Mouse (Mus musculus) heart, embryonic 13.5 days (tissue): Measurements from ENCODE around the gene BC107364. TPM values are rescaled to one million over a fixed set of nuclear protein-coding genes. Genes with fewer than 3 reads are reported as not detected.
A peak's percentile ranks its signal among the peaks of the same experiment; 100 is the strongest.
"Not testable (repeated sequence)": the region's sequence is repeated elsewhere in the genome, so short reads cannot be mapped to it uniquely, and the experiment has no call there.

Experiments
- ATAC-seq: fragments of 200-750 bp; cut with Nextera tagmentation; 2 replicates; pipeline ENCODE4 v1.8.0; 2017; ENCODE audit warnings: moderate TSS enrichment; ENCODE audit not compliant: insufficient number of reproducible peaks, low FRiP score, low TSS enrichment; ENCODE audit errors: extremely low read depth
- H3K27ac ChIP-seq: fragments of 300-500 bp; sonication (generic); replicated peaks from 2 replicates; pipeline ENCODE4 v1.5.1; 2015; ENCODE audit warnings: moderate library complexity, mild to moderate bottlenecking, inconsistent platforms
- H3K27me3 ChIP-seq: fragments of 300-500 bp; sonication (generic); replicated peaks from 2 replicates; pipeline ENCODE4 v1.6.1; 2015; ENCODE audit warnings: mild to moderate bottlenecking, inconsistent platforms
- H3K36me3 ChIP-seq: fragments of 300-500 bp; sonication (generic); 2 replicates; pipeline ENCODE4 v1.6.1; 2015; ENCODE audit warnings: mild to moderate bottlenecking, inconsistent platforms
- H3K4me1 ChIP-seq: fragments of 300-500 bp; sonication (generic); 2 replicates; pipeline ENCODE4 v1.6.1; 2015; ENCODE audit warnings: inconsistent platforms
- H3K4me2 ChIP-seq: fragments of 300-500 bp; sonication (generic); 2 replicates; pipeline ENCODE4 v1.6.1; 2015; ENCODE audit warnings: inconsistent platforms, mild to moderate bottlenecking, moderate library complexity
- H3K4me3 ChIP-seq: fragments of 300-500 bp; sonication (generic); 2 replicates; pipeline ENCODE4 v1.5.1; 2015; ENCODE audit warnings: moderate library complexity, mild to moderate bottlenecking, inconsistent platforms
- H3K9ac ChIP-seq: fragments of 300-500 bp; sonication (generic); 2 replicates; pipeline ENCODE4 v1.6.1; 2015; ENCODE audit warnings: inconsistent platforms, mild to moderate bottlenecking, moderate library complexity
- H3K9me3 ChIP-seq: fragments of 300-500 bp; sonication (generic); 2 replicates; pipeline ENCODE4 v1.6.1; 2016; ENCODE audit warnings: inconsistent platforms
- WGBS: fragments of 180-500 bp; shearing (Covaris S2); methylation state at CpG from one replicate; pipeline ENCODE4 v1.1.7; 2015; ENCODE audit warnings: mixed read lengths; 5-methylcytosine and 5-hydroxymethylcytosine counted together
- polyA plus RNA-seq: library from polyadenylated mRNA; unstranded; fragments of >200 nt; fragmentation: Nextera tagmentation; extraction: Ambion mirVana; gene quantifications from 2 replicates; pipeline ENCODE4 v1.2.1, GENCODE M21; 2015

BC107364 gene
- polyA plus RNA-seq = 0.68 and 0.78 TPM in 2 replicates

DNA sequence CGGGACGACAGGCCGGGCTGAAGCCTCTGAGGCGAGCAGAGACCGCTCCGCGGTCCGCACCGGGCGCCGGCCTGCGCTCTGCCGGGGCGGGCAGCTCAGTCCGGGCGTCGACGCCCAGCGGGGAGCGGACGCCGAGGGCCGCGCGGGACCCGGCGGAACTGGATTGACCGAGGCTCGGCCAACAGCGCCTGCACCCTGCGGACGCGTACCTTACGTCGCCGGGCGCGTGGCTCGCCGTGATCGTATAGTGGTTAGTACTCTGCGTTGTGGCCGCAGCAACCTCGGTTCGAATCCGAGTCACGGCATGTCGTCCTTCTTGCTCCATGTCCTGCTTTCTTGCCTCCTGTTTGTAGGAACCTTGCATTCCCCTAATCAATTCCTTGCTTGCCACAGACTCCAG, at the start of gene BC107364:
Gene BC107364, minus strand, starts transcription at position 45 of the 400 bp plus-strand sequence.
- H3K4me3 ChIP-seq, H3K9me3 ChIP-seq, H3K36me3 ChIP-seq, ATAC-seq, H3K27ac ChIP-seq, H3K4me2 ChIP-seq, H3K4me1 ChIP-seq, H3K9ac ChIP-seq: not testable (repeated sequence)
- H3K27me3 ChIP-seq = peaks cover 14% of the 10 kb centered on the region
- no CpG with 5 or more reads among the region's 48 CpGs for WGBS

DNA sequence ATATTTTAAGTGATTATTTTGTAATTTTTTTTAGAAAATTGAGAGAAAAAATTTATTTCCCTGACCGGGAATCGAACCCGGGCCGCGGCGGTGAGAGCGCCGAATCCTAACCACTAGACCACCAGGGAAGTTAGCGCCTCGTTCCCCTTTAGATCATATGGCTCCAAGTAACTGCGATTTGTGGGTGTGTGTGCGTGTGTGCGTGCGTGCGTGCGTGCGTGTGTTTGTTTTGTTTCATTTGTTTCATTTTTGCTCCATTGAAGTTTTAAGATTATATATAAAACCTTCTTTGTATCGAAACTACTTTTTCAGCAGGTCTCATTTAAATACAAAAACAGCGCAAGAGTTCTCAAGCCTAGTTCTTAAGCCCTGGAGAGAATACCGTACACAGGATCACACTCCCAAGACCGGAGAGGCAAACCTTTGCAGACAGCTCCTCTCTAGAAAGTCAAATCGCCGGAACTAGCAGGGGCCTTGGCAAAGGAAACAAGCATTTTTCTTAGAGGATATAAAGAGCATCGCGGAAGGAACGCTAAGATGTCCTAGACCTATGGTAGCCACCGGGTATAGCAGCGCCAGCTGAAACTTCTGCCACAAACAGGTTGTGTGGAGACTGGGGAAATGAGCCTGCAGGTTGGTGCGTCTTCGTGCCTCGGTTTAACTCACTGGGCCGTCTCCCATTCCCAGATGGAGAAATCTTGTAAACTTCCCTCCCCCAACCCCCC, 49.4 kb upstream of the BC107364 start:
- peak overlapping the region; percentile 80 for H3K4me3 ChIP-seq
- no peaks in the 10 kb centered on the region for H3K27me3 ChIP-seq
- peak overlapping the region; percentile 95 for H3K27ac ChIP-seq
- H3K9me3 ChIP-seq = no peaks in the 10 kb centered on the region
- peak; percentile 53; the same call in 1 of the 2 replicates for ATAC-seq
- peak overlapping the region; percentile 98 for H3K4me2 ChIP-seq
- H3K36me3 ChIP-seq = no peaks in the 10 kb centered on the region
- peak overlapping the region; percentile 81 for H3K9ac ChIP-seq
- H3K4me1 ChIP-seq = peaks cover 9% of the 10 kb centered on the region
- under 1% methylated on average over 32 of the region's 32 CpGs for WGBS

DNA sequence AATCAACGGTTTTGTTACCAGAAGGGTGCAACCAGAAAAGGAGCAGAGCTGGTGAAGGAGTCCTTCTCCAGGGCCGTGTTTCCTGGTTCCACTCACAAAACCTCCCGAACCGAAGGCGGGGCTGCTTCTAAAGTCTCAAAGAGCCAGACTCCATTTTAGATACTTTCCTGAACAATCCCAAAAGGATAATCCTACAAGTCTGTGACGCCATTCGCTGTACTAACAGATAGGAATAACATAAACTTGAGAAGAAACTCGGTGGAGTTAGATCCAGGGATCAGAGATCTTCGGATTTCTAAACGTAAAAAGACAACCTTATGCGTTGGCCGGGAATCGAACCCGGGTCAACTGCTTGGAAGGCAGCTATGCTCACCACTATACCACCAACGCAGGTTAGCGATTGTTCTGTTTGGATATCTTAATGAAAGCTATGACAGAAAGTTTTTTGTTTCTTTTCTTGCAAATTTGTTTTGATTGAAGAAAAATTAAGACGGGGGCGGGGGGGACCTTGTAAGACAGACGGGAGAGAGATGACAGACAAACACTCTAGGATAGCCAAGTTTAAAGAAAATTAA, 48.7 kb upstream of the BC107364 start:
- Histone ChIP-seq H3K9ac (peak overlapping the region; percentile 90), H3K27me3 (no peaks in the 10 kb centered on the region), H3K4me3 (peak overlapping the region; percentile 80), H3K27ac (peak overlapping the region; percentile 95), H3K9me3 (no peaks in the 10 kb centered on the region), H3K36me3 (no peaks in the 10 kb centered on the region), H3K4me2 (peak overlapping the region; percentile 98), H3K4me1 (peaks cover 9% of the 10 kb centered on the region)
- peak; percentile 67; the same call in 1 of the 2 replicates for ATAC-seq
- WGBS = under 1% methylated on average over 19 of the region's 19 CpGs

DNA sequence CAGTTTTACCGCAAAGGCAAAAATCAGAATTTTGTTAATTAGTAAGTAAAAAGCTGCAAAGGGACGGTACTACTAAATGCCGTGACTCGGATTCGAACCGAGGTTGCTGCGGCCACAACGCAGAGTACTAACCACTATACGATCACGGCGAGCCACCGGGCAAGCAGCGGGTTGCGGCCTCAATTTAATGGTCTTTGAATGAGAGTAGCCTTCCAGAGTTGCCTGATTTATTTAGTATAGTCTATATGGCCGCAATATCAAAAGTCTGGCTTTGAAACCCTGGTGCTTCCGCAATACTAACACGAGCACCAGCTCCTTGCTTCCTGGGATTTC, 48.1 kb upstream of the BC107364 start:
- 0% methylated on average over 17 of the region's 17 CpGs for WGBS
- peaks cover 9% of the 10 kb centered on the region for H3K4me1 ChIP-seq
- H3K4me3 ChIP-seq = peak overlapping the region; percentile 80
- no peaks in the 10 kb centered on the region for H3K36me3 ChIP-seq
- peak overlapping the region; percentile 95 for H3K27ac ChIP-seq
- peak; percentile 53 for ATAC-seq
- peak overlapping the region; percentile 90 for H3K9ac ChIP-seq
- H3K4me2 ChIP-seq = peak overlapping the region; percentile 98
- H3K27me3 ChIP-seq = no peaks in the 10 kb centered on the region
- no peaks in the 10 kb centered on the region for H3K9me3 ChIP-seq

DNA sequence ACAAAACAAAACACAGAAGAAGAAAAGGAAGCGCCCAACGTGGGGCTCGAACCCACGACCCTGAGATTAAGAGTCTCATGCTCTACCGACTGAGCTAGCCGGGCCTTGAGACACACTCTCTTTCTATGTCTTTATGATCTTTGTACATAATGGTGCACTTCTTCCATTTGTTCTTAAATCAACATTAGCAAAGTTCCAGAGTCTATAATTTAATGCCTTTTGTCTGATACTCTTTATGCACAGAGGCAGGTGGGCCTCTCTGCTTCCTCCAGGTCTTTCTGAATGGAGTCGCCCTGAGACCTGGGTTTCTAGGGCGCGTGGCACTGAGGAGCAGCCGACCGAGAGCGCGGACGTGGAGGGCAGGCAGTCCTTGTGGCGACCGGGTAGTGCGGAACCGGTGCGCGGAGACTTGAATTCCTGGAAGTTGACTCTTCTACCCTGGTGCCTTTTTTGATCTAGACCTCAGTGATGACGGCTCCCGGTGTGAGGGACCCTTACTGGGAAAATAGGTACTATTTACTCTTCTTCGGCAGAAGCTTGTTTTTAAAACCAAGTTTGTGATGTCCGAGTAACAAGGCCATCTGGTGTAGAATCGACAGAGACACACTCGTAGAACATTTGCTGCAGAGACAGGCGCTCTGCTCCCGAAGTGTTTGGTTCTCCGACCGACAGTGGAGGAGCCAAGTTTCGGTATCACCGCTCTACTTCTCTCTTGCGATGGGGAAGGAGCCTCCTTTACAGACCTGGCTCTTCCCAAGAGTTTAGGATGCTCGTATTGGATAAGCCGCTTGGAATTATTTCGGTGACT, 47.6 kb upstream of the BC107364 start:
- ATAC-seq = peak; percentile 32; the same call in 1 of the 2 replicates
- under 1% methylated on average over 36 of the region's 36 CpGs for WGBS
- peak overlapping the region; percentile 95 for H3K27ac ChIP-seq

DNA sequence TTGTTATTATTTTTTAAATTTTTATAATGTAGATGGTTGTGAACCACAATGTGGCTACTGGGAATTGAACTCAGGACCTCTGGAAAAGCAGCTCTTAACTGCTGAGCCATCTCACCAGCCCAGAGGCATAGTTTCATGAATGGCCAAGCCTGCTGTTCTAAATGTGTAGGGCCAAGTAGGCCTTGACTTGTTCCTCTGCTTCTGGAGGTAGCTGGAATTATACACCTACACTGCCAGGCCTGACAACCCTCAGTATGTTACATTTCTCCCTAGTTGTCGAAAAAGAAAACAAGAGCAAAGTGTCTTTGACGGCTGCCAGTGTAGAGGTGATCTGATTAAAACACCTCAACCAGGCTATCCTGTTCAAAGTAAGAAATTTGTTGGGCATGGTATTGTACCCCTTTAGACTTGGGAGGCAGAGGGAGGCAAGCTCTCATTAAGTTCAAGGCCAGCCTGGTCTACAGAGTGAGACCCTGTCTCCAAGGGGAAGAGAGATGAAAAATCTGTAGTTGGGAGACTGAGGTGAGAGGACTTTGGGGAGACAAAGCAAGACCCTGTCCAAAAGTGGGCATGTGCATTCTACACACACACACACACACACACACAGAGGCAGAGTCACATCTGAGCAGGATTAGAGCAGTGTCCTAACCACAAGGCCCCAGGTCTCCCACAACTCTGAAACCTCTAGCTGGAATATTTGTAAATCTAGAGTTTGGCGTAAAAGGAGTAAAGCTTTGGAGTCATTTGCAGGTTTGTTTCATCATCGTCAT, 46.6 kb upstream of the BC107364 start:
- no peak for ATAC-seq
- Histone ChIP-seq H3K9me3 (no peaks in the 10 kb centered on the region), H3K27ac (no peak overlapping the region), H3K36me3 (no peaks in the 10 kb centered on the region), H3K27me3 (no peaks in the 10 kb centered on the region), H3K9ac (no peak overlapping the region), H3K4me3 (peak overlapping the region; percentile 80; the same call in 1 of the 2 replicates), H3K4me2 (peak overlapping the region; percentile 98), H3K4me1 (peaks cover 9% of the 10 kb centered on the region)
- 80% methylated on average over 4 of the region's 4 CpGs for WGBS

More for the DNA sequence above, 47.6 kb upstream of the BC107364 start:
- Histone ChIP-seq H3K27me3 (no peaks in the 10 kb centered on the region), H3K4me2 (peak overlapping the region; percentile 98), H3K9me3 (no peaks in the 10 kb centered on the region), H3K4me1 (peaks cover 9% of the 10 kb centered on the region), H3K4me3 (peak overlapping the region; percentile 80), H3K36me3 (no peaks in the 10 kb centered on the region), H3K9ac (peak overlapping the region; percentile 90)

DNA sequence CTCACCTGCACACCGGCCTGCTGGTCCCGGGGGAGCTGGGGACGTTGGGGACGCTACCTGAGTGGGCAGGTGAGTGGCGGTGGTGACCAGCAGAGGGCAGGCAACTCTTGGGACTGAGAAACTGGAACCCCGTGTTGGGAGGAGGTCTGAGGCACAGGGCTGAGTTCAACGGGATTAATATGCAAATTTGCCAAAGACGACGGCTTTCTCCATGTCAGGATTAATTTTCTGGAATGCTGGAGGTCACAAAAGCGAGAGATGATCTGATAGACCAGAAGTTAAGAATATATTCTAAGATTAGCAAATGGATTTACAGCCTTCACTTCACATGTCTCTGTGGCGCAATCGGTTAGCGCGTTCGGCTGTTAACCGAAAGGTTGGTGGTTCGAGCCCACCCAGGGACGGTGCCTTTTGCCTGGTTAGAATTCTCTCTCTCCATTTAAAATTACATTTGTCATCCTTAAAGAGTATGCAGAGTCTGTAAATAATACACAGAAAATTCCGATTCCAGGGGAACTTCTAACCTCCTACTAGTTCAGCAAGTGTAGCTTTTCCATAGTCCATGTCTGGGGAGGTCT, 45.4 kb upstream of the BC107364 start:
- H3K27ac ChIP-seq = no peak overlapping the region
- H3K9ac ChIP-seq = peak overlapping the region; percentile 78
- no peak for ATAC-seq

DNA sequence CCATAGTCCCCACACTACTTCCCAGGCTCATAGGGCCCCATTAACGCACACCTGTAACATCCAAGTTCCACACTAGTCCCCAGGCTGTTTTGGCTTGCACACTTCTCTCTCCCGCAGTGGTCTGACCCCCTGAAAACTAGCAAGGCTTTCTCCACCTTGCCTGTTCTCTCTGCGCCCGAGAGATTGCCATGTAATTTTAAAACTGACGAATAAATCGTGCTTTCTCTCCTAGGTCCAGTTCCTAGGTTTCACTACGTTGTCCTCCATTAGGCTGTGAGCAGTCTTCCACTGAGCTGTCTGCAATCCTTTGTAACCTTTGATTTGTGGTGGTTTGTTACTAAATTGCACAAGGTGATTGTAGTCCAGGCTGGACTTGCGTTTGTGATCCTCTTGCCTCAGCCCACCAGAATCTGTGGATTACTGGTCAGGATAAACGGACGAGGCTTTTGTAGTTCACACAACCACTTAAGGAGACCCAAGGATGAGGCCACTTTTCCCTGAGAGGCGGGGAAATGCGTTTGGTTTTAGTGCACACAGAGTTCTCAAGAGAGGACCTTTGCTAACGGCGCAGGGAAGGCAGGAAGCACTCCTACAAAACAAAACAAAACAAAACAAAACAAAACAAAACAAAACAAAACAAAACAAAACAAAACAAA, 44.6 kb upstream of the BC107364 start:
- WGBS = 19% methylated on average over 14 of the region's 14 CpGs
- peak overlapping the region; percentile 83 for H3K4me2 ChIP-seq
- H3K4me3 ChIP-seq = peak overlapping the region; percentile 61
- H3K9me3 ChIP-seq, H3K27me3 ChIP-seq, H3K27ac ChIP-seq, ATAC-seq, H3K4me1 ChIP-seq, H3K36me3 ChIP-seq: not testable (repeated sequence)
- peak overlapping the region; percentile 78 for H3K9ac ChIP-seq

More for the DNA sequence above, 45.4 kb upstream of the BC107364 start:
- Histone ChIP-seq H3K4me3 (peak overlapping the region; percentile 61), H3K27me3 (no peaks in the 10 kb centered on the region), H3K4me2 (peak overlapping the region; percentile 83), H3K36me3 (no peaks in the 10 kb centered on the region), H3K4me1 (peaks cover 4% of the 10 kb centered on the region), H3K9me3 (no peaks in the 10 kb centered on the region)
- WGBS = under 1% methylated on average over 19 of the region's 19 CpGs

DNA sequence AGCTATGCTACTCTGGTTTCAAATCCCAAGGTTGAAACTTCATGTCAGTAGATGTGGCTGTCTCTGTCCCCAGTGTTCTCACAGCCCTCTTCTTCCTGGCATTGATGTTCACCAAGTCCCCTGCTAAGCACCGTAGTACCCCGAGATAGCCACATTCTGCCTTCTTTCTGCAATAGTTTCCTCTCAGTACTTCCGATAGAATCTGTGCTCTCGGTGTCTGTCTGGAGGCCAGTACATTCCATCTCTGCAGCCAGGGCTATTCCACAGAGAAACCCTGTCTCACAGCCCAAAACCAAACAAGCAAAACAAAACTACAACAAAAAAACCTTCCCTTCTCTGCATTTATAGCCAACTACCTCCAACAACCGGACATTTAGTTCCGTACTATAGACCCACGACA, 44.1 kb upstream of the BC107364 start:
- no peak for ATAC-seq
- H3K4me1 ChIP-seq = peaks cover 4% of the 10 kb centered on the region

DNA sequence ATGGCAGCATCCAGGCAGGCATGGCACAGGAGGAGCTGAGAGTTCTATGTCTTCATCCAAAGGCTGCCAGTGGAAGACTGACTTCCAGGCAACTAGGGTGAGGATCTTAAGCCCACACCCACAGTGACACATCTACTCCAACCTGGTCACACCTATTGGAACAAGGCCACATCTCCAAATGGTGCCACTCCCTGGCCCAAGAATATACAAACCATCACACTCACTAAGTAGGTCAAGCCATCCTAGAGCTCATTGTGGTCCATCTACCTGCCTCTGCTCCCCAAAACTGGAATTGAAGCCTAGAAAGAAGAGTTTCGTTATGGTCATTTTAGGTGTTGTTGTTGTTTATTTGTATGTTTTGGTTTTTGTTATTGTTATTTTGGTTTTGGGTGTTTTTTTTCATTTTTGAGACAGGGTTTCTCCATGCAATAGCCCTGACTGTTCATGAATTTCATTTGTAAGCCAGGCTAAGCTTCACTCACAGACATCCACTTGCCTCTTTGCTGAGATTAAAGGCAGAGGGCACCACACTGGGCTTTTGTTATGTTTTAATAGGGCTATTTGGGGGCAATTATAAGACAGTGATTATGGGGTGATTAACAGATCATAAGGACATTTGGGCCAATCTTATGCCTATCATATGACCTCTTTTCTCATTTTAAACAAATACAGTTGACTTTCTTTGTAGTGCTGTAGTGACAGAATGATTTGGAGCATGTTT, 43.5 kb upstream of the BC107364 start:
- Histone ChIP-seq H3K4me1 (peaks cover 4% of the 10 kb centered on the region), H3K27ac (no peak overlapping the region), H3K27me3 (no peaks in the 10 kb centered on the region), H3K4me3 (no peak overlapping the region), H3K9me3 (no peaks in the 10 kb centered on the region), H3K36me3 (no peaks in the 10 kb centered on the region), H3K9ac (no peak overlapping the region), H3K4me2 (no peak overlapping the region)
- ATAC-seq = no peak
- 94% methylated on average over 1 of the region's 1 CpGs for WGBS

More for the DNA sequence above, 44.1 kb upstream of the BC107364 start:
- H3K27ac ChIP-seq = no peak overlapping the region
- WGBS = 61% methylated on average over 7 of the region's 7 CpGs
- H3K9me3 ChIP-seq = no peaks in the 10 kb centered on the region
- peak overlapping the region; percentile 83; the same call in 1 of the 2 replicates for H3K4me2 ChIP-seq
- H3K27me3 ChIP-seq = no peaks in the 10 kb centered on the region
- no peaks in the 10 kb centered on the region for H3K36me3 ChIP-seq
- no peak overlapping the region for H3K9ac ChIP-seq
- H3K4me3 ChIP-seq = no peak overlapping the region
